Mouse (Mus musculus) myocyte (in vitro differentiated cells): ENCODE data around the gene Cfap46.

Experiments used
- E2F4 ChIP-seq: IDR thresholded peaks from one replicate; pipeline ENCODE4 v1.6.1; 2011; ENCODE audit warnings: mild to moderate bottlenecking, control low read depth, moderate library complexity; ENCODE audit not compliant: insufficient read depth
- MYOD1 ChIP-seq, 3 experiments: IDR thresholded peaks; one replicate each; pipeline ENCODE4 v1.6.1; 2011; ENCODE audit warnings: control low read depth in 2 of 3, low read depth in 2 of 3, mild to moderate bottlenecking in 2 of 3, moderate library complexity in 1 of 3; ENCODE audit not compliant: insufficient read length in 2 of 3, control insufficient read depth in 1 of 3
- POLR2A ChIP-seq: IDR thresholded peaks from one replicate; pipeline ENCODE4 v1.6.1; 2011; ENCODE audit warnings: low read depth, mild to moderate bottlenecking, control low read depth, moderate library complexity; ENCODE audit not compliant: insufficient read length

- TF ChIP-seq MYOD1 (IDR thresholded peaks at IDR 0.05; ENCODE audit: control insufficient read depth in 1 of 3, insufficient read length in 2 of 3, low read depth in 2 of 3) (no peak), POLR2A (no peak), E2F4 (no peak)
Measured at GRCm38 (mm10) chr7:139582595-139582994, 101.0 kb downstream of the Cfap46 start, which contains the start of gene Nkx6-2.
